13 mouse cellular contexts compared by ENCODE assay signal in the genomic region with DNA sequence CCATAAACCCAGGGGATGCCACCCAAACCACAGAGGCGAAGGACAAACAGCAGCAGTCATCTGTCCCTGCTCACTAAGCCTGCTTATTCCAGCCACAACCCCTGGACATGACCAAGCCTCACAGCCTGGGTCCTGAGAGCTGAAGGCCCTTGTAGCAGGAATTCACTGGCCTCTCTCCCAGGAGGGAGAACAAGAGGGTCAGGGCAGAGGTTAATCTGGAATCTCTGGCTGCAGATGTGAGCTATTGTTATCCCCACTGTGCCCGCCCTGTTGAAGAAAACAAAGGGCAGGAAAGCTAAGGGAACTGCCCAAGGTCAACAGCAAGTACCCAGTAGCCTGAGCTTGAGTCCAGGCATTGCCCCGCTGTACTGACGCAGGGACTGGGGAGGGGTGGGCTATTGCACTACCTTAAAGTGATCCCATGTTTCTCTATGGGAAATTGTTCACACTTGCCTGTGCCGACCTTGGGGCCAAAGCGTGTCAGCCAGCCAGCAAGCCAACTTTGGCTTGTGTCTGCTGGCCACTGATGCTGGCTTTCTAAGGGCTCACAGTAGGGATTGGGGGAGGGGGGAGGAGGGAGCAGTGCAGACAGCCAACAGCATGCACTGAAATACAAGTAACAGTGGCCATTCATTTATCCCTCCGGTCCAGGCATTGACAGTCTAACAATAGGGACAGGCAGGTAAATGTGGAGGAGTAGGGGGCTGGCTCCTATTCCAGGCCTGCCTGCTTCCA. TPM values are rescaled to one million over a fixed set of nuclear protein-coding genes. Genes with fewer than 3 reads are reported as not detected.
DNase-seq lines count a peak whose midpoint lies in the region; ATAC-seq and TF ChIP-seq lines count a peak whose summit lies in the region.
"Had no signal": no experiment of that assay in that cellular context is flagged by ENCODE, and none has a peak within 500 bp of the region (broad histone marks: within the 10 kb centered on the region; RNA-seq: fewer than 3 reads in every experiment).

No protein-coding gene starts in this region.

- no peaks in the 10 kb centered on the region for H3K9me3 ChIP-seq in midbrain, embryonic 10.5 days (replicated peaks)
- H3K9me3 ChIP-seq in midbrain, embryonic 15.5 days, result no peaks in the 10 kb centered on the region
- H3K9me3 ChIP-seq in heart, embryonic 13.5 days, result no peaks in the 10 kb centered on the region
- H3K9me3 ChIP-seq in intestine, postnatal 0 days (ENCODE audit: control insufficient read depth), result no peaks in the 10 kb centered on the region

- H3K4me2 ChIP-seq in midbrain, embryonic 15.5 days, result no peak overlapping the region
- no peak overlapping the region for H3K4me2 ChIP-seq in heart, embryonic 13.5 days
- H3K4me2 ChIP-seq in intestine, postnatal 0 days (replicated peaks; ENCODE audit: low read depth), result no peak overlapping the region

- H3K36me3 ChIP-seq in midbrain, embryonic 10.5 days, result peaks cover 21% of the 10 kb centered on the region
- 0 out of 2 replicates have a peak, but pooled peaks cover 5% of the 10 kb centered on the region for H3K36me3 ChIP-seq in midbrain, embryonic 15.5 days (replicated peaks)
- peaks cover 16% of the 10 kb centered on the region for H3K36me3 ChIP-seq in heart, embryonic 13.5 days
- peaks cover 15% of the 10 kb centered on the region for H3K36me3 ChIP-seq in intestine, postnatal 0 days (ENCODE audit: control insufficient read depth, insufficient read depth)

- H3K4me3 ChIP-seq in midbrain, embryonic 10.5 days, result no peak overlapping the region
- no peak overlapping the region for H3K4me3 ChIP-seq in midbrain, embryonic 15.5 days
- H3K4me3 ChIP-seq in heart, embryonic 13.5 days, result no peak overlapping the region
- no peak overlapping the region for H3K4me3 ChIP-seq in intestine, postnatal 0 days (ENCODE audit: low read depth, low read length)

- H3K27ac ChIP-seq in midbrain, embryonic 10.5 days (replicated peaks), result peak overlapping the region; percentile 78
- H3K27ac ChIP-seq in midbrain, embryonic 15.5 days, result no peak overlapping the region
- peak overlapping the region; percentile 79 for H3K27ac ChIP-seq in heart, embryonic 13.5 days (replicated peaks)
- H3K27ac ChIP-seq in intestine, postnatal 0 days (ENCODE audit: low read depth, low read length), result no peak overlapping the region

- no peak overlapping the region for H3K9ac ChIP-seq in midbrain, embryonic 15.5 days
- peak overlapping the region; percentile 33; the same call in 1 of the 2 replicates for H3K9ac ChIP-seq in heart, embryonic 13.5 days
- no peak overlapping the region for H3K9ac ChIP-seq in intestine, postnatal 0 days (ENCODE audit: low read depth, low read length)

- H3K27me3 ChIP-seq in midbrain, embryonic 10.5 days (ENCODE audit: low read depth, poor library complexity, severe bottlenecking), result peaks cover 53% of the 10 kb centered on the region
- H3K27me3 ChIP-seq in midbrain, embryonic 15.5 days (replicated peaks), result no peaks in the 10 kb centered on the region
- no peaks in the 10 kb centered on the region for H3K27me3 ChIP-seq in heart, embryonic 13.5 days (replicated peaks)
- no peaks in the 10 kb centered on the region for H3K27me3 ChIP-seq in intestine, postnatal 0 days (replicated peaks; ENCODE audit: control insufficient read depth, insufficient read depth, low read length)

- peak; percentile 67 to 71 for DNase-seq in cerebellum, postnatal 10 days
- DNase-seq in cerebellum, adult 18-20 months, result no peak
- DNase-seq in midbrain, embryonic 10.5 days (ENCODE audit: low spot score), result peak; percentile 79
- DNase-seq in urinary bladder, postnatal 14 days (ENCODE audit: low spot score), result no peak
- DNase-seq: adrenal gland, adult 8-10 months; cerebellum, adult 11-12 months; kidney, postnatal 14 days; lung, postnatal 10 days; right cerebral cortex, postnatal 4 days had no signal

- H3K4me1 ChIP-seq in midbrain, embryonic 10.5 days, result peaks cover 64% of the 10 kb centered on the region
- peaks cover 8% of the 10 kb centered on the region; the same call in 1 of the 2 replicates for H3K4me1 ChIP-seq in midbrain, embryonic 15.5 days
- peaks cover 53% of the 10 kb centered on the region for H3K4me1 ChIP-seq in heart, embryonic 13.5 days
- no peaks in the 10 kb centered on the region for H3K4me1 ChIP-seq in intestine, postnatal 0 days (replicated peaks; ENCODE audit: control insufficient read depth, insufficient read depth, low read length)

- TF ChIP-seq CTCF in intestine, postnatal 0 days (IDR thresholded peaks at IDR 0.05; ENCODE audit: low read depth), result no peak

- 19% methylated on average over 7 of the region's 7 CpGs for WGBS in midbrain, embryonic 10.5 days
- WGBS in midbrain, embryonic 15.5 days, result 19% methylated on average over 7 of the region's 7 CpGs
- 50% methylated on average over 7 of the region's 7 CpGs for WGBS in heart, embryonic 13.5 days
- WGBS in intestine, postnatal 0 days, result 75% methylated on average over 7 of the region's 7 CpGs

- ATAC-seq in midbrain, embryonic 15.5 days (replicated peaks), result no peak
- no peak for ATAC-seq in heart, embryonic 13.5 days (ENCODE audit: extremely low read depth, insufficient number of reproducible peaks, low FRiP score, low TSS enrichment)
- no peak for ATAC-seq in intestine, postnatal 0 days
- no peak for ATAC-seq in megakaryocyte progenitor cell, adult 5-6 weeks (replicated peaks; ENCODE audit: poor library complexity)

RNA-seq across cellular contexts. Expression of gene Etv3, which starts 17.4 kb away (rescaled TPM):
- polyA plus RNA-seq in midbrain, embryonic 10.5 days (2016; fragmentation: Nextera tagmentation; extraction: Ambion mirVana), result 9.8 and 11.8 TPM in 2 replicates
- polyA plus RNA-seq in midbrain, embryonic 15.5 days (2015; fragmentation: Nextera tagmentation; extraction: Ambion mirVana), result 11.3 and 11.6 TPM in 2 replicates
- polyA plus RNA-seq in heart, embryonic 13.5 days (2015; fragmentation: Nextera tagmentation; extraction: Ambion mirVana), result 8.7 and 10.0 TPM in 2 replicates
- 9.5 and 11.2 TPM in 2 replicates for polyA plus RNA-seq in intestine, postnatal 0 days (2015; fragmentation: Nextera tagmentation; extraction: Ambion mirVana)
- 7.4 and 8.5 TPM in 2 replicates for total RNA-seq in megakaryocyte progenitor cell, adult 5-6 weeks (2015)
- total RNA-seq in megakaryocyte progenitor cell, adult 5-6 weeks (2017), result 9.2 and 9.5 TPM in 2 replicates

Comparison
In these comparisons a context has a peak if more than half of its experiments do, and no peak if none do; other contexts are left out.
1. DNase-seq: peak in cerebellum, postnatal 10 days (2 of 2) and midbrain, embryonic 10.5 days (single experiment); none in cerebellum, adult 18-20 months (0 of 2) and urinary bladder, postnatal 14 days (single experiment).
2. H3K27ac ChIP-seq: peak in midbrain, embryonic 10.5 days (single experiment) and heart, embryonic 13.5 days (single experiment); none in midbrain, embryonic 15.5 days (single experiment) and intestine, postnatal 0 days (single experiment).